Mouse (Mus musculus) midbrain, embryonic 16.5 days (tissue): ENCODE measurements around the gene Gm20388. TPM values are rescaled to one million over a fixed set of nuclear protein-coding genes. Genes with fewer than 3 reads are reported as not detected.

Experiments
- ATAC-seq: fragments of 200-750 bp; cut with Nextera tagmentation; 2 replicates; pipeline ENCODE4 v1.8.0; 2017; ENCODE audit warnings: moderate TSS enrichment
- H3K27ac ChIP-seq: fragments of 300-500 bp; sonication (generic); 2 replicates; pipeline ENCODE4 v1.5.1; 2014; ENCODE audit warnings: mild to moderate bottlenecking, low read length, mixed read lengths
- H3K27me3 ChIP-seq: fragments of 300-500 bp; sonication (generic); 2 replicates; pipeline ENCODE4 v1.6.1; 2014; ENCODE audit warnings: low read depth, low read length, mixed read lengths; ENCODE audit not compliant: control insufficient read depth, insufficient read depth
- H3K36me3 ChIP-seq: fragments of 300-500 bp; sonication (generic); 2 replicates; pipeline ENCODE4 v1.6.1; 2014; ENCODE audit warnings: mild to moderate bottlenecking, low read length, moderate library complexity, mixed read lengths; ENCODE audit not compliant: control insufficient read depth, insufficient read depth
- H3K4me1 ChIP-seq: fragments of 300-500 bp; sonication (generic); 2 replicates; pipeline ENCODE4 v1.6.1; 2014; ENCODE audit warnings: mild to moderate bottlenecking, low read length, mixed read lengths; ENCODE audit not compliant: control insufficient read depth, insufficient read depth
- H3K4me2 ChIP-seq: fragments of 300-500 bp; sonication (generic); 2 replicates; pipeline ENCODE4 v1.6.1; 2014; ENCODE audit warnings: mild to moderate bottlenecking, low read length, mixed read lengths
- H3K4me3 ChIP-seq: fragments of 300-500 bp; sonication (generic); 2 replicates; pipeline ENCODE4 v1.5.1; 2014; ENCODE audit warnings: low read depth, mild to moderate bottlenecking, low read length, moderate library complexity, mixed read lengths
- H3K9ac ChIP-seq: fragments of 300-500 bp; sonication (generic); 2 replicates; pipeline ENCODE4 v1.6.1; 2014; ENCODE audit warnings: low read depth, low read length, mixed read lengths
- H3K9me3 ChIP-seq: fragments of 300-500 bp; sonication (generic); replicated peaks from 2 replicates; pipeline ENCODE4 v1.6.1; 2014; ENCODE audit warnings: mild to moderate bottlenecking, low read length, mixed read lengths; ENCODE audit not compliant: control insufficient read depth, poor library complexity, severe bottlenecking
- WGBS: fragments of 180-500 bp; shearing (Covaris S2); extraction: QIAGEN DNeasy Blood & Tissue Kit; methylation state at CpG from one replicate; pipeline ENCODE4 v1.1.7; 2014; 5-methylcytosine and 5-hydroxymethylcytosine counted together
- polyA plus RNA-seq: library from polyadenylated mRNA; unstranded; fragments of >200 nt; fragmentation: Nextera tagmentation; extraction: Ambion mirVana; gene quantifications from 2 replicates; pipeline ENCODE4 v1.2.1, GENCODE M21; 2015

Gm20388 gene
- polyA plus RNA-seq, 1 experiment from 2014 or later: 7.5 TPM

DNA sequence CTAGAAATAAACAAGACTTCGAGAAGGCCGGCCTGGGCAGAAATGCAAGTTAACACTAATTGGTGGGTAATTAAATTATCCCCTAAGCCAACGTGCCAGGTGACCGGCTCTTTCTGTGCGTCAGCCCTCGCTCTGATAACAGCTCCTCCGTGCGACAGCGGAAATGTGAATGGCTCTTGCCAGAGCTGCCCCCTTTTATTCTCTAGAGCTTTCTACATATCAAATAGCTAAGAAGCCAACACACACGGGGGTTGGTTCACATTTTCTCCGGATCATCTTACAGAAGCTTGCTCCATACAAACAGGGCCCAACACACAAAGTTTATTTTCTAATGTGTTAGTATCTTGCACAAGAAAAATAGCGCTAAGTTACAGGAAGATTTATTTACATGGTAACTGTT, 1481.1 kb downstream of the Gm20388 start:
- ATAC-seq: no peak
- WGBS: 11% methylated on average over 12 of the region's 12 CpGs

DNA sequence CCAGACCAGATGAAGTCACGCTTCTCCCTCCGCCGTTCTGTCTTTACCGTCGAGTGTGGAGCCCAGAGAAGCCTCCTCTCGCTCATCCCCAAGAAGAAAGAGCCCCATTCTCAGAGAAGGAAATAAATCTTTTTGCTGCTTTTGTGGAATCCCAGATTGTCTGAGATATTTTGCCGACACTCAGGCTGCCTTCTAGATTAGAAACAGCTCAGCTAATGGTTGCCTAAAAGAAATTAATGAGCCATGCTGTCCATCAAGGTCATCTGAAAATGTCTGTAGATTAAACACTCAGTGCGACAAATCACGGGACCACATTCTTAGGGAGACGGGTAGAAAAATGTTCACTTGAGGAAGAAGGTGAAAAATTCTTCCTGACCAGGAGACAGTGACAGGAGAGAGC, 1481.8 kb downstream of the Gm20388 start:
- no peak overlapping the region for H3K4me2 ChIP-seq
- no peaks in the 10 kb centered on the region for H3K36me3 ChIP-seq
- 43% methylated on average over 10 of the region's 10 CpGs for WGBS
- no peak overlapping the region for H3K27ac ChIP-seq
- no peak overlapping the region for H3K9ac ChIP-seq
- H3K9me3 ChIP-seq: no peaks in the 10 kb centered on the region
- no peak for ATAC-seq
- peaks cover 41% of the 10 kb centered on the region for H3K27me3 ChIP-seq
- H3K4me1 ChIP-seq: peaks cover 10% of the 10 kb centered on the region
- H3K4me3 ChIP-seq: no peak overlapping the region

More for the DNA sequence above, 1481.1 kb downstream of the Gm20388 start:
- H3K27ac ChIP-seq: no peak overlapping the region
- H3K4me1 ChIP-seq: peaks cover 10% of the 10 kb centered on the region
- no peak overlapping the region for H3K4me2 ChIP-seq
- no peaks in the 10 kb centered on the region for H3K36me3 ChIP-seq
- no peaks in the 10 kb centered on the region for H3K9me3 ChIP-seq
- no peak overlapping the region for H3K4me3 ChIP-seq
- no peak overlapping the region for H3K9ac ChIP-seq
- peaks cover 41% of the 10 kb centered on the region for H3K27me3 ChIP-seq

DNA sequence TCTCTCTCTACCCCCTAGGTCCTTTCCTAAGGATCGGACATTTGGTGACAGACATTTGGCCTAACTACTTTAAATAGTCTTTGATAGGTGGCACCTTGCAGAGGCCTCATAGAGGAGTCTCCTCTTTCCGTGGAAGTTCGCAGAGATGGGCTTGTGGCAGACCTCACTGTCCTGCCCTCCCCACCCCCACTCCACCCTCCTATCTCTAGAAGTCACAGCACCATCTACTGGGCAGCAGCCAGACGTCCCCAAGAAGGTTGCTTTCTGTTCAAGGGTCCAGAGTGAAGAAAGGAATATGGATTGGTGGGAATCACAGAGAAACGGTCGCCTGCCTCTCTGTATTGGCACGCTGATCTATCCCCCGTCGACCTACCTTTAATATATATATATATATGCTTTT, 1482.5 kb downstream of the Gm20388 start:
- no peak for ATAC-seq
- no peak overlapping the region for H3K4me2 ChIP-seq
- H3K27ac ChIP-seq: no peak overlapping the region
- peaks cover 42% of the 10 kb centered on the region for H3K27me3 ChIP-seq
- 19% methylated on average over 9 of the region's 9 CpGs for WGBS
- H3K36me3 ChIP-seq: no peaks in the 10 kb centered on the region
- no peaks in the 10 kb centered on the region for H3K9me3 ChIP-seq
- no peak overlapping the region for H3K4me3 ChIP-seq
- peaks cover 10% of the 10 kb centered on the region for H3K4me1 ChIP-seq
- H3K9ac ChIP-seq: no peak overlapping the region

DNA sequence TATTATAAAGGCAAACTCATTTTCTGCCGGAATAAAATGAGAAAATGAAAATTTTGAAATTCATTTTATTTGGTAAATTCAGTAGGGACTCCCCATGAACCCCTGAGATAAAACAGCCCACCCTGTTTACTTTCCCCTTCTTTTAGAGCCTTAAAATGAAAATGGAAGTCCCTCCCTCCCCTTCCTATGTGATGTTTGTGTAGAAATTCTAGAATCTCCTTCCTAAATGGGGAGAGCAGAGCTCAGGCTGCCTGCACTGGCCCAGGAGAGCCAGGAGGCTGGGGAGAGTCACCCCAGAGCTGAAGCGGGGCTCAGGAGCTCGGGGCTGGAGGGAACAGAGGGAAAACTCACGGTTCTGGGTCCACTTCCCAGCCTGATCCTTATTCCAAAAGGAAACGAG, 1484.0 kb downstream of the Gm20388 start:
- no peak for ATAC-seq
- Histone ChIP-seq H3K36me3 (no peaks in the 10 kb centered on the region), H3K27ac (no peak overlapping the region), H3K9me3 (no peaks in the 10 kb centered on the region), H3K27me3 (peaks cover 42% of the 10 kb centered on the region), H3K9ac (no peak overlapping the region), H3K4me3 (no peak overlapping the region), H3K4me1 (peaks cover 10% of the 10 kb centered on the region), H3K4me2 (no peak overlapping the region)
- 67% methylated on average over 5 of the region's 5 CpGs for WGBS

DNA sequence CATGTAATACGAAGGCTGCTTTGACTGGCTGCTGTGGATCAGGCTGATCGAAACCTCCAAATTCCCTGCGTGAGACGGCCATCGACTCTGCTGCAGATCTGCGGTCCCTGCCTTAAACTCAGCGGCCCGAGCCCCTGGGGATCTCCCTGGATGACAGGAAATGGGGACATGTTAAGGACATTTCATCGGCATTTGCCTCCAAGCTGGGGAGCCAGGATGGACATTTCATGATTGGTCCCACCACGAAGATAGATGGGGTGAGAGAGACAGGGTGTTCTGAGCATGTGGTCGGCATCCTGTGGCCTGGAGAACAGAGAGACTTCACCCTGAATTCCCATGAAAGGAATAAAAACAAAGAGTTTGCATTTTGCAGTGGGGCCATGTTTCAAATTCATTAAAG, 1484.7 kb downstream of the Gm20388 start:
- no peak for ATAC-seq
- 40% methylated on average over 11 of the region's 11 CpGs for WGBS
- no peaks in the 10 kb centered on the region for H3K36me3 ChIP-seq
- no peaks in the 10 kb centered on the region for H3K9me3 ChIP-seq
- no peak overlapping the region for H3K4me2 ChIP-seq
- H3K4me3 ChIP-seq: no peak overlapping the region
- H3K9ac ChIP-seq: no peak overlapping the region
- H3K27me3 ChIP-seq: peaks cover 42% of the 10 kb centered on the region
- no peak overlapping the region for H3K27ac ChIP-seq
- H3K4me1 ChIP-seq: peaks cover 10% of the 10 kb centered on the region

DNA sequence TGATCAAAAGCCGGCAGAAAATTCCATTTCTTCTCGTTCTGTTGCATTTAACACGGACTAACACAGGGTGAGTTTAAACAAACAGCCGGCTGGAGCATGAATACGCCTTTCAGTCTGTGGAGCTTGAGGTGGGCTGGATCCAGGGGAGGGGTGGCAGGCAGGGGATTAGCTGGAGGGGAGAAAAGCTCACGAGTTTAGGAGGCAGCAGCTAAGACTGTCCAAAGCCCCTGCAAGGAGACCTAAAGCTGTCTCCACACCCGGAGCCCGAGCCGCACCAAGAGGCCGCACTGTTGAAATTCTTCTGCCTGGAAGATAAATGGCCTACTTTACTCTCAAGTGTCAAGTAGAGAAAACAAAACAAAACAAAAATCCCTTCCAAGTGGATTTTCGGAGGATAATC, 1485.5 kb downstream of the Gm20388 start:
- WGBS: 9% methylated on average over 11 of the region's 11 CpGs
- ATAC-seq: no peak
- Histone ChIP-seq H3K4me2 (no peak overlapping the region; the same call in 1 of the 2 replicates), H3K36me3 (no peaks in the 10 kb centered on the region), H3K27me3 (peaks cover 33% of the 10 kb centered on the region), H3K4me3 (no peak overlapping the region), H3K27ac (no peak overlapping the region), H3K4me1 (peaks cover 10% of the 10 kb centered on the region), H3K9ac (no peak overlapping the region), H3K9me3 (no peaks in the 10 kb centered on the region)

DNA sequence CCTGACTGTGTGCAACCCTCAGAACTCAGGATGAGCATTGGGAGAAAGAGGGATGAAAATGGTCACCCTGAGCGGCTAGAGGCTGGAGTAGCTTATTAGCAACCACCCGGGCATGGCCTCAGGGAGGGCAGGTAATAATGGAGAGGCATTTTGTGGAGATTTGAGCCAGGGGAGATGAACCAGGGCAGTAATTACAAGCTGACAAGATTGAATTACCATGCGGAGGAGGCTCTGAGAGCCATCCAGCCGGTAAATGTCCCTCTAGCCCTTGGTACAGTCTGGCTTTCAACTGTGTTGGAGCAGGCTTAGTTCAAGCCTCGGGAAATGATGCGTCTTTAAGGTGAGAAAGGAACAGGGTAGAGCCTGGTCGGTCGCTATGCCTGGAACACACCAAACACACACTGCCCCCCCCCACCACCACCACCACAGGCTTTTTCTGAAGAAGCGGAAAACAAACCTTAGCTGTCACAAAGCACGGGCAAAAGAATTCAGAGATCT, 1486.6 kb downstream of the Gm20388 start:
- Histone ChIP-seq H3K27me3 (peaks cover 30% of the 10 kb centered on the region), H3K4me3 (no peak overlapping the region), H3K4me2 (no peak overlapping the region), H3K4me1 (peaks cover 7% of the 10 kb centered on the region), H3K9me3 (no peaks in the 10 kb centered on the region), H3K27ac (no peak overlapping the region), H3K9ac (no peak overlapping the region), H3K36me3 (no peaks in the 10 kb centered on the region)
- WGBS: 46% methylated on average over 10 of the region's 10 CpGs
- ATAC-seq: no peak

DNA sequence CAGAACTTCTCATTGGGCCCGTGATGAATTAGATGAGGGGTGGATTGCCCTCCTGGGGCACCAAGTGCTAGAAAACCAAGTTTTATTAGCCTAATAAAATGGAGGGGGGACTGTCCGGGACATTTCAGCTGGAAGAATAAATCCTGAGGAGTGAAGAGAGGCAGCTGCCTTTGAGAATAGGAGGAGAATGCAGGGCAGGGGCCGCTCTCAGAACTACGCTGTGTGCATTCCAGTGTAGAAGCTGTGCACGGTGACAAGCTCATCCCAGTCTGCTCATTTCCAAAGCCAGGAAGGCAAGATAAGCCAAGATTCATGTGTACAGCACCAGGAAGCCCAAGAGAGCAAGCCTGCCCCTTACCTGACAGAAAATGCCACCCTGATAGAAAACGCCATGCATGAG, 1487.4 kb downstream of the Gm20388 start:
- peaks cover 26% of the 10 kb centered on the region for H3K27me3 ChIP-seq

DNA sequence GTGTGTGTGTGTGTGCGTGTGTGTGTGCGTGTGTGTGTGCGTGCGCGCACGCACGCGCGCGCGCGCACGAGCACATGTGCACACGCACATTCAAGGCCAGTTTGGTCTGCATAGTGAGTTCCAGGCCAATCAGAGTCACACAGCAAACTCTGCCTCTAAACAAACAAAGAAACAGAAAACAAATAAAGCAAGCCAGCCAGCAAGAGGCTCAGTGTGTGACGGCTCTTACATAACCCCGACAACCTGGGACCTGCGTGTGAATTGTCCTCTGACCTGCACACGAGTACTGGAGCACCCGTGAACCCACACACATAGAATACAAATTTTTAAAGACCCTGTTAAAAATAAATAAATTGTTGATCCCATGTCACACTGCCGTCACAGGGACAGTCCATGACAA, 1488.1 kb downstream of the Gm20388 start:
- Histone ChIP-seq H3K4me3 (no peak overlapping the region), H3K4me2 (no peak overlapping the region), H3K36me3 (no peaks in the 10 kb centered on the region), H3K27me3 (peaks cover 21% of the 10 kb centered on the region), H3K9ac (no peak overlapping the region), H3K9me3 (no peaks in the 10 kb centered on the region), H3K27ac (no peak overlapping the region), H3K4me1 (peaks cover 7% of the 10 kb centered on the region)
- no peak for ATAC-seq
- 92% methylated on average over 20 of the region's 20 CpGs for WGBS

More for the DNA sequence above, 1487.4 kb downstream of the Gm20388 start:
- H3K4me1 ChIP-seq: peaks cover 7% of the 10 kb centered on the region
- 77% methylated on average over 6 of the region's 6 CpGs for WGBS
- no peaks in the 10 kb centered on the region for H3K36me3 ChIP-seq
- no peak overlapping the region for H3K9ac ChIP-seq
- H3K9me3 ChIP-seq: no peaks in the 10 kb centered on the region
- no peak overlapping the region for H3K4me2 ChIP-seq
- H3K27ac ChIP-seq: no peak overlapping the region
- no peak for ATAC-seq
- no peak overlapping the region for H3K4me3 ChIP-seq
